Mouse (Mus musculus) urinary bladder, adult 18-20 months (tissue): ENCODE data around the gene Sf3a2.
"Not testable (repeated sequence)": the region's sequence is repeated elsewhere in the genome, so short reads cannot be mapped to it uniquely, and the experiment has no call there.

ENCODE experiments used
- DNase-seq, 2 experiments: peaks; one replicate each; pipeline ENCODE4 v3.0.0; 2022; ENCODE audit warnings: low spot score in 2 of 2, mixed read lengths in 2 of 2

Gene Sf3a2

GRCm38 (mm10) chr10:80823847-80824643, 26.0 kb downstream of the Sf3a2 start:
- DNase-seq = no peak

GRCm38 (mm10) chr10:80824827-80825226, 26.8 kb downstream of the Sf3a2 start:
- DNase-seq = no peak

GRCm38 (mm10) chr10:80826151-80827062, 28.4 kb downstream of the Sf3a2 start, which contains the start of gene Oaz1:
Gene Oaz1, plus strand, starts transcription at chr10:80826656.
- peak; percentile 94 to 99 for DNase-seq

GRCm38 (mm10) chr10:80827063-80827869, 29.3 kb downstream of the Sf3a2 start:
- no peak for DNase-seq

- no peak for DNase-seq
Measured at GRCm38 (mm10) chr10:80827870-80828420, 29.9 kb downstream of the Sf3a2 start.

GRCm38 (mm10) chr10:80828587-80828986, 30.6 kb downstream of the Sf3a2 start:
- DNase-seq = not testable (repeated sequence)

- no peak for DNase-seq
Measured at GRCm38 (mm10) chr10:80829359-80830278, 31.6 kb downstream of the Sf3a2 start.

GRCm38 (mm10) chr10:80831136-80831535, 33.1 kb downstream of the Sf3a2 start:
- DNase-seq = no peak

- no peak for DNase-seq
Measured at GRCm38 (mm10) chr10:80832818-80833217, 34.8 kb downstream of the Sf3a2 start.

GRCm38 (mm10) chr10:80835617-80836016, 37.6 kb downstream of the Sf3a2 start:
- DNase-seq = no peak

- DNase-seq = no peak
Measured at GRCm38 (mm10) chr10:80836949-80837379, 39.0 kb downstream of the Sf3a2 start.

GRCm38 (mm10) chr10:80837827-80838226, 39.8 kb downstream of the Sf3a2 start:
- no peak for DNase-seq

GRCm38 (mm10) chr10:80838346-80838912, 40.4 kb downstream of the Sf3a2 start:
- DNase-seq = no peak

GRCm38 (mm10) chr10:80839848-80840247, 41.9 kb downstream of the Sf3a2 start:
- DNase-seq = no peak

GRCm38 (mm10) chr10:80841685-80842084, 43.7 kb downstream of the Sf3a2 start:
- DNase-seq = no peak

- DNase-seq = no peak
Measured at GRCm38 (mm10) chr10:80842334-80842733, 44.3 kb downstream of the Sf3a2 start.

- DNase-seq = no peak
Measured at GRCm38 (mm10) chr10:80843087-80843930, 45.3 kb downstream of the Sf3a2 start.

GRCm38 (mm10) chr10:80843931-80844547, 46.0 kb downstream of the Sf3a2 start, which contains the start of gene Lingo3:
Gene Lingo3, minus strand, starts transcription at chr10:80844039.
- DNase-seq = no peak
